Mouse (Mus musculus) lung, adult 2 months (tissue): ENCODE measurements around the gene Gm13697.
"Not testable (repeated sequence)": the region's sequence is repeated elsewhere in the genome, so short reads cannot be mapped to it uniquely, and the experiment has no call there.

Source experiments
- CTCF ChIP-seq: fragments of 200-500 bp; IDR thresholded peaks from 2 replicates; pipeline ENCODE4 v1.5.1; 2011; ENCODE audit warnings: mild to moderate bottlenecking, low read length, control low read depth; ENCODE audit not compliant: insufficient read depth
- POLR2A ChIP-seq: fragments of 200-500 bp; IDR thresholded peaks from 2 replicates; pipeline ENCODE4 v1.6.1; 2011; ENCODE audit warnings: low read depth, mild to moderate bottlenecking, control low read depth, low read length, borderline replicate concordance; ENCODE audit errors: extremely low read depth

DNA sequence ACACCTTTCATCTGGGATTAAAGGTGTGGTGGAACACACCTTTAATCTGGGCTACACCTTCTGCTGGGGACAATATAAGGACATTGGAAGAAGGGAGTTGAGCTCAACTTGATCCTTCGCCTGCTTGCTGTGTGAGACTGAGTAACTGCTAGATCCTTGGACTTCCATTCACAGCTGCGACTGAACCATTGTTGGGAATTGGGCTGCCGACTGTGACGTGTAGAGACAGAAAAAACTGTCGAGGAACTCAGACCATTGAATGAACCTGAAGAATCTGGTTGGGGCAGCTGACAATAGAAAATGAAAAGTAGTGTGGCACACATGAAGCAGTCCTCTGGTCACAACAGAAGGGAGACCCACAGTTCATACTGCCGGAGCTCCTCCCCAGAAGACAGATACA lies at the start of gene Gm13697:
- not testable (repeated sequence) for TF ChIP-seq POLR2A, CTCF
